Mouse (Mus musculus): ENCODE data around the gene Scap. TPM values are rescaled to one million over a fixed set of nuclear protein-coding genes. Genes with fewer than 3 reads are reported as not detected.

The Scap gene
- total and polyA plus RNA-seq, 3 experiments, result 11.5 to 140 (median 23.6) TPM

GRCm38 (mm10) chr9:110350612-110351011 is 17.5 kb downstream of the Scap start:
- peaks cover 35% of the 10 kb centered on the region for H3K36me3 ChIP-seq (replicated peaks)
- peaks cover 19% of the 10 kb centered on the region for H3K4me1 ChIP-seq (ENCODE audit: insufficient read depth, low read depth, low read length)
- H3K4me3 ChIP-seq (ENCODE audit: low read depth, low read length), result no peak overlapping the region
- TF ChIP-seq GATA1 (IDR thresholded peaks at IDR 0.05; ENCODE audit: borderline replicate concordance, low read length), result no peak
- no peak for TF ChIP-seq GATA2 (IDR thresholded peaks at IDR 0.05; ENCODE audit: borderline replicate concordance, low read depth, low read length)
- TF ChIP-seq POLR2AphosphoS5 (IDR thresholded peaks at IDR 0.05; ENCODE audit: insufficient replicate concordance, low read depth, low read length), result no peak
- TF ChIP-seq CTCF (IDR thresholded peaks at IDR 0.05; ENCODE audit: low read depth, low read length), result no peak
- no peak for TF ChIP-seq TAL1 (conservative IDR thresholded peaks at IDR 0.05; ENCODE audit: low read depth, low read length)
- no peaks in the 10 kb centered on the region for H3K9me3 ChIP-seq (replicated peaks)
- DNase-seq (ENCODE audit: low spot score), result no peak
- no peaks in the 10 kb centered on the region for H3K27me3 ChIP-seq (ENCODE audit: insufficient read depth, low read length)
- no peak for ATAC-seq (ENCODE audit: extremely low read depth, insufficient number of reproducible peaks, low FRiP score, poor library complexity, severe bottlenecking)

- H3K4me1 ChIP-seq (ENCODE audit: insufficient read depth, low read depth, low read length), result peaks cover 19% of the 10 kb centered on the region
- no peaks in the 10 kb centered on the region for H3K27me3 ChIP-seq (ENCODE audit: insufficient read depth, low read length)
- no peaks in the 10 kb centered on the region for H3K9me3 ChIP-seq (replicated peaks)
- ATAC-seq (ENCODE audit: extremely low read depth, insufficient number of reproducible peaks, low FRiP score, poor library complexity, severe bottlenecking) (no peak), DNase-seq (ENCODE audit: low spot score) (no peak)
- H3K36me3 ChIP-seq (replicated peaks), result peaks cover 40% of the 10 kb centered on the region
- TF ChIP-seq GATA1 (IDR thresholded peaks at IDR 0.05; ENCODE audit: borderline replicate concordance, low read length), result no peak
- no peak for TF ChIP-seq GATA2 (IDR thresholded peaks at IDR 0.05; ENCODE audit: borderline replicate concordance, low read depth, low read length)
- H3K4me3 ChIP-seq (ENCODE audit: low read depth, low read length), result no peak overlapping the region
Measured at GRCm38 (mm10) chr9:110351350-110351749, 18.3 kb downstream of the Scap start.

GRCm38 (mm10) chr9:110351932-110352632 is 19.0 kb downstream of the Scap start:
- DNase-seq (ENCODE audit: low spot score), result peak; percentile 10
- peaks cover 19% of the 10 kb centered on the region for H3K4me1 ChIP-seq (ENCODE audit: insufficient read depth, low read depth, low read length)
- H3K36me3 ChIP-seq (replicated peaks), result peaks cover 42% of the 10 kb centered on the region
- H3K27me3 ChIP-seq (ENCODE audit: insufficient read depth, low read length), result no peaks in the 10 kb centered on the region
- H3K9me3 ChIP-seq (replicated peaks), result no peaks in the 10 kb centered on the region
- ATAC-seq (ENCODE audit: extremely low read depth, insufficient number of reproducible peaks, low FRiP score, poor library complexity, severe bottlenecking), result 0 out of 2 replicates have a peak, but pooled peaks have one; percentile 22
- no peak overlapping the region for H3K4me3 ChIP-seq (ENCODE audit: low read depth, low read length)
- TF ChIP-seq TAL1 (conservative IDR thresholded peaks at IDR 0.05; ENCODE audit: low read depth, low read length) (no peak), CTCF (IDR thresholded peaks at IDR 0.05; ENCODE audit: low read depth, low read length) (no peak), POLR2AphosphoS5 (IDR thresholded peaks at IDR 0.05; ENCODE audit: insufficient replicate concordance, low read depth, low read length) (no peak), GATA1 (IDR thresholded peaks at IDR 0.05; ENCODE audit: borderline replicate concordance, low read length) (no peak), GATA2 (IDR thresholded peaks at IDR 0.05; ENCODE audit: borderline replicate concordance, low read depth, low read length) (no peak)

- Histone ChIP-seq H3K4me3 (ENCODE audit: low read depth, low read length) (no peak overlapping the region), H3K4me1 (ENCODE audit: insufficient read depth, low read depth, low read length) (peaks cover 4% of the 10 kb centered on the region; the same call in 1 of the 2 replicates), H3K9me3 (replicated peaks) (no peaks in the 10 kb centered on the region), H3K27me3 (ENCODE audit: insufficient read depth, low read length) (no peaks in the 10 kb centered on the region), H3K36me3 (replicated peaks) (peaks cover 69% of the 10 kb centered on the region)
- TF ChIP-seq TAL1 (conservative IDR thresholded peaks at IDR 0.05; ENCODE audit: low read depth, low read length), result no peak
- no peak for TF ChIP-seq GATA1 (IDR thresholded peaks at IDR 0.05; ENCODE audit: borderline replicate concordance, low read length)
- ATAC-seq (ENCODE audit: extremely low read depth, insufficient number of reproducible peaks, low FRiP score, poor library complexity, severe bottlenecking), result no peak
- no peak for DNase-seq (ENCODE audit: low spot score)
Measured at GRCm38 (mm10) chr9:110358341-110358740, 25.3 kb downstream of the Scap start.

- Histone ChIP-seq H3K27me3 (ENCODE audit: insufficient read depth, low read length) (no peaks in the 10 kb centered on the region), H3K36me3 (replicated peaks) (peaks cover 70% of the 10 kb centered on the region), H3K4me1 (ENCODE audit: insufficient read depth, low read depth, low read length) (peaks cover 4% of the 10 kb centered on the region; the same call in 1 of the 2 replicates), H3K4me3 (ENCODE audit: low read depth, low read length) (no peak overlapping the region), H3K9me3 (replicated peaks) (no peaks in the 10 kb centered on the region)
- no peak for ATAC-seq (ENCODE audit: extremely low read depth, insufficient number of reproducible peaks, low FRiP score, poor library complexity, severe bottlenecking)
- no peak for DNase-seq (ENCODE audit: low spot score)
- TF ChIP-seq GATA1 (IDR thresholded peaks at IDR 0.05; ENCODE audit: borderline replicate concordance, low read length) (no peak), TAL1 (conservative IDR thresholded peaks at IDR 0.05; ENCODE audit: low read depth, low read length) (no peak)
Measured at GRCm38 (mm10) chr9:110361299-110361698, 28.2 kb downstream of the Scap start.

GRCm38 (mm10) chr9:110362337-110362736 is 29.2 kb downstream of the Scap start:
- H3K36me3 ChIP-seq (replicated peaks), result peaks cover 72% of the 10 kb centered on the region
- no peaks in the 10 kb centered on the region for H3K9me3 ChIP-seq (replicated peaks)
- no peak for ATAC-seq (ENCODE audit: extremely low read depth, insufficient number of reproducible peaks, low FRiP score, poor library complexity, severe bottlenecking)
- peaks cover 4% of the 10 kb centered on the region; the same call in 1 of the 2 replicates for H3K4me1 ChIP-seq (ENCODE audit: insufficient read depth, low read depth, low read length)
- TF ChIP-seq TAL1 (conservative IDR thresholded peaks at IDR 0.05; ENCODE audit: low read depth, low read length) (no peak), CTCF (IDR thresholded peaks at IDR 0.05; ENCODE audit: low read depth, low read length) (no peak), POLR2AphosphoS5 (IDR thresholded peaks at IDR 0.05; ENCODE audit: insufficient replicate concordance, low read depth, low read length) (no peak), GATA2 (IDR thresholded peaks at IDR 0.05; ENCODE audit: borderline replicate concordance, low read depth, low read length) (no peak), GATA1 (IDR thresholded peaks at IDR 0.05; ENCODE audit: borderline replicate concordance, low read length) (no peak)
- no peak for DNase-seq (ENCODE audit: low spot score)
- H3K4me3 ChIP-seq (ENCODE audit: low read depth, low read length), result no peak overlapping the region
- no peaks in the 10 kb centered on the region for H3K27me3 ChIP-seq (ENCODE audit: insufficient read depth, low read length)

- Histone ChIP-seq H3K9me3 (replicated peaks) (no peaks in the 10 kb centered on the region), H3K36me3 (replicated peaks) (peaks cover 90% of the 10 kb centered on the region), H3K27me3 (ENCODE audit: insufficient read depth, low read length) (no peaks in the 10 kb centered on the region), H3K4me3 (ENCODE audit: low read depth, low read length) (no peak overlapping the region), H3K4me1 (ENCODE audit: insufficient read depth, low read depth, low read length) (no peaks in the 10 kb centered on the region)
- TF ChIP-seq CTCF (IDR thresholded peaks at IDR 0.05; ENCODE audit: low read depth, low read length), result no peak
- TF ChIP-seq POLR2AphosphoS5 (IDR thresholded peaks at IDR 0.05; ENCODE audit: insufficient replicate concordance, low read depth, low read length), result no peak
- no peak for TF ChIP-seq GATA2 (IDR thresholded peaks at IDR 0.05; ENCODE audit: borderline replicate concordance, low read depth, low read length)
- no peak for TF ChIP-seq TAL1 (conservative IDR thresholded peaks at IDR 0.05; ENCODE audit: low read depth, low read length)
- TF ChIP-seq GATA1 (IDR thresholded peaks at IDR 0.05; ENCODE audit: borderline replicate concordance, low read length), result no peak
- DNase-seq (ENCODE audit: low spot score) (no peak), ATAC-seq (ENCODE audit: extremely low read depth, insufficient number of reproducible peaks, low FRiP score, poor library complexity, severe bottlenecking) (no peak)
Measured at GRCm38 (mm10) chr9:110366746-110367145, 33.7 kb downstream of the Scap start.

Data from G1E (cell line).